Mouse (Mus musculus): ENCODE results near the gene Tmc6. TPM values are rescaled to one million over a fixed set of nuclear protein-coding genes. Genes with fewer than 3 reads are reported as not detected.

The Tmc6 gene
- polyA plus RNA-seq, 1 experiment from 2014 or later: 7.5 TPM

- Histone ChIP-seq H3K4me3 (replicated peaks) (no peak overlapping the region), H3K36me3 (peaks cover 85% of the 10 kb centered on the region), H3K9me3 (replicated peaks) (no peaks in the 10 kb centered on the region), H3K4me1 (no peaks in the 10 kb centered on the region), H3K27me3 (replicated peaks) (no peaks in the 10 kb centered on the region), H3K9ac (replicated peaks) (no peak overlapping the region), H3K27ac (replicated peaks) (no peak overlapping the region), H3K4me2 (no peak overlapping the region)
- no peak for ATAC-seq (ENCODE audit: low FRiP score)
- WGBS: 95% methylated on average over 3 of the region's 3 CpGs
These were observed 63.2 kb downstream of the Tmc6 start for GRCm38 (mm10) chr11:117718838-117719237.

Other genes with a start within 250 kb of the Tmc6 start
- 20.5 and 23.6 TPM in 2 replicates for gene Tnrc6c, start 127.9 kb downstream of the Tmc6 start, polyA plus RNA-seq (2015; fragmentation: Nextera tagmentation; extraction: Ambion mirVana)
- gene Tmc8, start 122 bp downstream of the Tmc6 start, polyA plus RNA-seq (2015; fragmentation: Nextera tagmentation; extraction: Ambion mirVana): 0.99 and 4.6 TPM in 2 replicates
- 0.23 TPM in 1 of 2 replicates, not detected in the other for gene 6030468B19Rik, start 15.5 kb upstream of the Tmc6 start, polyA plus RNA-seq (2015; fragmentation: Nextera tagmentation; extraction: Ambion mirVana)
- gene Gm20708, start 27.5 kb upstream of the Tmc6 start, polyA plus RNA-seq (2015; fragmentation: Nextera tagmentation; extraction: Ambion mirVana): 0.95 and 1.7 TPM in 2 replicates
- 13.7 and 52.4 TPM in 2 replicates for gene Syngr2, start 27.5 kb upstream of the Tmc6 start, polyA plus RNA-seq (2015; fragmentation: Nextera tagmentation; extraction: Ambion mirVana)
- gene Afmid, start 43.7 kb upstream of the Tmc6 start, polyA plus RNA-seq (2015; fragmentation: Nextera tagmentation; extraction: Ambion mirVana): 6.0 and 8.0 TPM in 2 replicates
- gene Tk1, start 43.9 kb upstream of the Tmc6 start, polyA plus RNA-seq (2015; fragmentation: Nextera tagmentation; extraction: Ambion mirVana): 15.6 and 42.9 TPM in 2 replicates
- 26.7 and 88.4 TPM in 2 replicates for gene Birc5, start 67.1 kb upstream of the Tmc6 start, polyA plus RNA-seq (2015; fragmentation: Nextera tagmentation; extraction: Ambion mirVana)
- not detected in 2 replicates for gene Tmem235, start 78.6 kb upstream of the Tmc6 start, polyA plus RNA-seq (2015; fragmentation: Nextera tagmentation; extraction: Ambion mirVana)
- gene Tha1, start 91.3 kb upstream of the Tmc6 start, polyA plus RNA-seq (2015; fragmentation: Nextera tagmentation; extraction: Ambion mirVana): 4.7 and 5.0 TPM in 2 replicates
- gene Socs3, start 187.8 kb upstream of the Tmc6 start, polyA plus RNA-seq (2015; fragmentation: Nextera tagmentation; extraction: Ambion mirVana): 6.7 and 13.2 TPM in 2 replicates
- gene Pgs1, start 204.1 kb upstream of the Tmc6 start, polyA plus RNA-seq (2015; fragmentation: Nextera tagmentation; extraction: Ambion mirVana): 60.7 and 62.8 TPM in 2 replicates